Mouse (Mus musculus): ENCODE data around the gene Camta2.

GRCm38 (mm10) chr11:70637764-70638163 is 50.1 kb downstream of the Camta2 start:
- no peak for TF ChIP-seq EP300 (optimal IDR thresholded peaks at IDR 0.05)
- TF ChIP-seq CTCF (IDR thresholded peaks at IDR 0.05; ENCODE audit: low read depth), result no peak
